Mouse (Mus musculus) lung, embryonic 15.5 days (tissue): ENCODE measurements around the gene Kdelr3. TPM values are rescaled to one million over a fixed set of nuclear protein-coding genes. Genes with fewer than 3 reads are reported as not detected.

Experiments used
- ATAC-seq: fragments of 200-750 bp; cut with Nextera tagmentation; 2 replicates; pipeline ENCODE4 v1.8.0; 2017; ENCODE audit warnings: moderate number of reproducible peaks, borderline replicate concordance; ENCODE audit not compliant: low FRiP score, low TSS enrichment; ENCODE audit errors: extremely low read depth
- H3K27ac ChIP-seq: fragments of 300-500 bp; sonication (generic); 2 replicates; pipeline ENCODE4 v1.5.1; 2015; ENCODE audit warnings: moderate library complexity, mild to moderate bottlenecking, inconsistent platforms
- H3K27me3 ChIP-seq: fragments of 300-500 bp; sonication (generic); 2 replicates; pipeline ENCODE4 v1.6.1; 2015; ENCODE audit warnings: inconsistent platforms
- H3K36me3 ChIP-seq: fragments of 300-500 bp; sonication (generic); 2 replicates; pipeline ENCODE4 v1.6.1; 2015; ENCODE audit warnings: inconsistent platforms
- H3K4me1 ChIP-seq: fragments of 300-500 bp; sonication (generic); 2 replicates; pipeline ENCODE4 v1.6.1; 2015; ENCODE audit warnings: inconsistent platforms
- H3K4me2 ChIP-seq: fragments of 300-500 bp; sonication (generic); 2 replicates; pipeline ENCODE4 v1.6.1; 2015; ENCODE audit warnings: inconsistent platforms, mild to moderate bottlenecking, moderate library complexity
- H3K4me3 ChIP-seq: fragments of 300-500 bp; sonication (generic); 2 replicates; pipeline ENCODE4 v1.5.1; 2015; ENCODE audit warnings: mild to moderate bottlenecking, inconsistent platforms
- H3K9ac ChIP-seq: fragments of 300-500 bp; sonication (generic); 2 replicates; pipeline ENCODE4 v1.6.1; 2015; ENCODE audit warnings: inconsistent platforms
- H3K9me3 ChIP-seq: fragments of 300-500 bp; sonication (generic); 2 replicates; pipeline ENCODE4 v1.6.1; 2016; ENCODE audit warnings: inconsistent platforms
- WGBS: fragments of 180-500 bp; shearing (Covaris S2); methylation state at CpG from one replicate; pipeline ENCODE4 v1.1.7; 2015; 5-methylcytosine and 5-hydroxymethylcytosine counted together
- polyA plus RNA-seq: library from polyadenylated mRNA; unstranded; fragments of >200 nt; fragmentation: Nextera tagmentation; extraction: Ambion mirVana; gene quantifications from 2 replicates; pipeline ENCODE4 v1.2.1, GENCODE M21; 2015

The Kdelr3 gene
- polyA plus RNA-seq, 1 experiment from 2014 or later = 89.6 TPM

DNA sequence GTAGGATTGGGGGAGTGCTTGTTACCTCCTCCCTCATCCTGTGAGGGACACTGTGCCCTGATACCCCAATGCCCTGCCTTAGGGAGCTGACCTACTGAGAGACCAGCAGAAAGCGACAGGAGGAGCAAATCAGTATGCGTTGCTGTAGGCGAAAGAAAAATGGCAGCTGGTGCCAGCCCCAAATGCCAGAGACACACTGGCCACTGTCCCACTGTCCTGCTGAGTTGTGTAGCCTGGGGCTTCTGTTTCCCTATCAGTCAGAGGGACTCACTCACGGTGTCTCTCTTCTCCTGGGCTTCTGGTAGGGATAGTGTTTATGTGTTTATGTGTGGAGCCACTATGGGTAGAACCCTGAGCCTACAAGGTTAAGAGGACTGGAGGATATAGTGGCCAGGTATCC is 1.5 kb downstream of the Kdelr3 start:
- Histone ChIP-seq H3K9me3 (no peaks in the 10 kb centered on the region), H3K4me1 (peaks cover 34% of the 10 kb centered on the region), H3K4me2 (peak overlapping the region; percentile 87), H3K4me3 (peak overlapping the region; percentile 61), H3K27ac (no peak overlapping the region), H3K9ac (no peak overlapping the region), H3K36me3 (peaks cover under 1% of the 10 kb centered on the region; the same call in 1 of the 2 replicates), H3K27me3 (peaks cover 33% of the 10 kb centered on the region)
- ATAC-seq = no peak
- 62% methylated on average over 4 of the region's 4 CpGs for WGBS

DNA sequence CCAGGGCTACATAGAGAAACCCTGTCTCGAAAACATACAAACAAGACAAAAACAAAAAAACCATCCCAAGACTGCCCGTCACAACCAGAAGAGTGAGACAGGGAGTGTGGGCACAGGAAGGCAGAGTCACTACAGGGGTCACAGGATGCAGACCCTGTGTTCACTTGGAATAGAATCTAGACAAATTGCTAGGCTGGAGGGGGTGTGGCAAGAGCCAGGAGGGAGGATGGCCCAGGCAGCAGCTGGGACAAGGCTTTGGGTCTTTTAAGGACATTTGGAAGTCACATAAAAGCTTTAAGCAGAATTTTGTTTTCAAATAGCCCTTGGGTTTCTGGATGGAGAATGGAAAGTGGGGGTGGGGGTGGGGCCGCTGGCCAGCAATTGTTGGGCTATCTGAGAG is 2.4 kb downstream of the Kdelr3 start:
- Histone ChIP-seq H3K9ac (no peak overlapping the region), H3K36me3 (peaks cover 9% of the 10 kb centered on the region; the same call in 1 of the 2 replicates), H3K4me3 (no peak overlapping the region), H3K27me3 (peaks cover 25% of the 10 kb centered on the region), H3K27ac (no peak overlapping the region), H3K4me1 (peaks cover 34% of the 10 kb centered on the region), H3K9me3 (no peaks in the 10 kb centered on the region), H3K4me2 (0 out of 2 replicates have a peak overlapping the region, but pooled peaks have one; percentile 16)
- 77% methylated on average over 3 of the region's 3 CpGs for WGBS
- ATAC-seq = no peak

DNA sequence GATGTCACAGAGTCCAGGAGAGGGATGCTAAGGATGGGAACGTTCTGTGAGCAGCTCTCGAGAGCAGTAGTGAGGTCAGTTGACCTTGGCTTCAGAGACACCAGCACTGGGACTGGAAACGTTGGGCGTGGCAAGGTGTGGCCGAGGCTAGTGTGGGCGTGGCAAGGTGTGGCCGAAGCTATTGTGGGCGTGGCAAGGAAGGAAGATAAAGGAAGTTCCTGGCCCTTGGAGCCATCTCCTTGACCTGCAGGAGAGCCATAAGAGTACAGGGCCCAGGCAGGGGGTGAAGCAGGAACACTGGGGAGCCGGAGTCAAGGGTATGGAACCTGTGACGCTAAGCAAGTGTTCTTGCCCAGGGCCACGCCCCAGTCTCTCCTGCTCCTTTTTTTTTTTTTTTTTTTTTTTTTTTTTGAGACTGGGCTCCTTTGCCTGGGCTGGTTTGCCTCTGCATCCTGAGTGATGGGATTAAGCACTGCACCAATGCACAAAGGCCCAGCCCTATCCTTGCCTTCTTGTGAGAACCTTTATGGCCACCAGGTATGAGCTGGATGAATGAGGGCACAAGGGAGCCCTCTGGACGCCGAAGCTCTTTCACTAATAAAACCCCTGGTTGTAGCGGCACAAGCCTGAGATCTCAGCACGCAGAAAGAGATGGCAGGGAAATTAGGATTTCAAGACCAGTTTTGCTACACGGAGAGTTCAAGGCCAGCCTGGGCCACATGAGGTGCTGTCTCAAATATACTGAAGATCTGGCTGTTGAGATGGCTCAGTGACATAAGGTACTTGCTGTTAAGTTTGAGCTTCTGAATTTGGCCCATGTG is 3.4 kb downstream of the Kdelr3 start:
- no peaks in the 10 kb centered on the region for H3K9me3 ChIP-seq
- H3K27me3 ChIP-seq = peaks cover 15% of the 10 kb centered on the region
- no peak overlapping the region for H3K4me2 ChIP-seq
- peaks cover 12% of the 10 kb centered on the region for H3K36me3 ChIP-seq
- H3K9ac ChIP-seq = no peak overlapping the region
- 56% methylated on average over 15 of the region's 16 CpGs for WGBS
- H3K4me1 ChIP-seq = peaks cover 34% of the 10 kb centered on the region
- H3K27ac ChIP-seq = no peak overlapping the region
- H3K4me3 ChIP-seq = no peak overlapping the region
- ATAC-seq = no peak

DNA sequence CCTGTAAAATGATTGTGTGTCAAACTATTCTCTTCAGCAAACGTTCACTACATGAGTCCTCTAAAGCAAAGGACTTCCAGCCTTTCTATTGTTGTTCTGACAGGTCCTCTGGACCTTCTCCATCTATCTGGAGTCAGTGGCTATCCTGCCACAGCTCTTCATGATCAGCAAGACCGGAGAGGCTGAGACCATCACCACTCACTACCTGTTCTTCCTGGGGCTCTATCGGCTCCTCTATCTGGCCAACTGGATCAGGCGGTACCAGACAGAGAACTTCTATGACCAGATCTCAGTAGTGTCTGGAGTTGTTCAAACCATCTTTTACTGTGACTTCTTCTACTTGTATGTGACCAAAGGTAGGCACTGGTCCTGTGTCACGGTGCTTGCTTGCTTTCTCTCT is 9.4 kb downstream of the Kdelr3 start:
- no peak overlapping the region for H3K4me2 ChIP-seq
- ATAC-seq = no peak
- 76% methylated on average over 5 of the region's 5 CpGs for WGBS
- H3K4me1 ChIP-seq = no peaks in the 10 kb centered on the region
- peaks cover 57% of the 10 kb centered on the region for H3K36me3 ChIP-seq
- no peak overlapping the region for H3K9ac ChIP-seq
- no peak overlapping the region for H3K27ac ChIP-seq
- H3K9me3 ChIP-seq = no peaks in the 10 kb centered on the region
- H3K4me3 ChIP-seq = no peak overlapping the region
- H3K27me3 ChIP-seq = no peaks in the 10 kb centered on the region

GRCm38 (mm10) chr15:79525979-79526768 is 10.0 kb downstream of the Kdelr3 start:
- Histone ChIP-seq H3K27me3 (no peaks in the 10 kb centered on the region), H3K4me1 (no peaks in the 10 kb centered on the region), H3K9me3 (no peaks in the 10 kb centered on the region), H3K4me2 (no peak overlapping the region), H3K27ac (no peak overlapping the region), H3K9ac (no peak overlapping the region), H3K36me3 (peaks cover 64% of the 10 kb centered on the region), H3K4me3 (no peak overlapping the region)
- WGBS = 56% methylated on average over 9 of the region's 9 CpGs
- no peak for ATAC-seq

- Histone ChIP-seq H3K4me3 (no peak overlapping the region), H3K27me3 (no peaks in the 10 kb centered on the region), H3K4me1 (no peaks in the 10 kb centered on the region), H3K9ac (no peak overlapping the region), H3K36me3 (peaks cover 74% of the 10 kb centered on the region), H3K27ac (no peak overlapping the region), H3K4me2 (no peak overlapping the region), H3K9me3 (no peaks in the 10 kb centered on the region)
- no peak for ATAC-seq
- WGBS = 64% methylated on average over 4 of the region's 4 CpGs
Observed at GRCm38 (mm10) chr15:79527192-79527591, 11.0 kb downstream of the Kdelr3 start.

DNA sequence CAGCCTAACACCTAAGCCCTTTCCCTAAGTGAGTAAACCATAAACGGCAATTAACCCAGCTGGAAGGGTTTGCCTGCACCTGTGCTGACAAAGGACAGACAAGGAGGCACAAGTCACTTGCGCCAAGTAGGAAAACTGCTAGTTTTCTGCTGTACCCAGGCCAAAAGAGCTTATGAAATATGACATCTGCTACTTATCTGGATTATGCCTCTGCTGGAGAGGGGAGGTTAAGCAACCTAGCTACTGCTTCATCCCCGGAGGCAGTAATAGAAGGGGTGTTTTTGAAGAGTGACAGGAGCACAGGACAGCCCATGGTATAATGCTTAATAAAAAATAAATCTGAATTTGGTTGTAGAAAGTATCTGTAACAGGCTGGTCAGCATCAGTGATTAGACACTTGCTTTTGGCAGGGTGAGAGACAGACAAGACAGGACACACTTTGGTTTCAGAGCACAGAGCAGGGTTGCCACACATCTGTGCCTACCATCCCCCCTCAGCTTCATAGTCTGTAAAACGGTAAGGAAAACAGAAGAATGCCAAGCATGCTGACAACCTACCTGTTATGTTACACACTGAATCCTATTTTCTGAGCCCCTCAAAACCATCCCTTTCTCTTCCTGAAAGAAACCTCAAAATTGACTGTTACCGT is 11.9 kb downstream of the Kdelr3 start:
- no peak for ATAC-seq
- no peak overlapping the region for H3K4me3 ChIP-seq
- WGBS = 53% methylated on average over 5 of the region's 5 CpGs

DNA sequence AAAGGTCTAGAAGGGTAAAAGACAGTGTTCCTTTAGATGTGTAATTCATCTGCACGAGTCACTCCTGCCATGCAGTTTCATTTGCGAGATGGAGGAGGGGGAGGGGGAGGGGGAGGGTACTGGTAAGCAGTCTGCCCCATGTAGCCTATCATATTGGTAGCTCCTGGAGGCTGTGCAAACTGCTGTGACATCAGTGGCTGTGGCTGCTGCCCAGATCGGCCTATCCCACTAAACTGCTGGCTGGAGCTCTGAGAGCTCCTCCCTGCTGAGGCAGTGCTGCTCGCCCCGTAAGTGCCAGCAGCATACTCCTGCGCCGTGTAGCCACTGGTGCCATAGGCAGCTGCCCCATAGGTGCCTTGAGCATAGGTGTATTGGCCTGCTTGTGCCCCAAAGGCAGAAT is 13.7 kb downstream of the Kdelr3 start:
- H3K4me2 ChIP-seq = no peak overlapping the region
- H3K9ac ChIP-seq = no peak overlapping the region
- no peaks in the 10 kb centered on the region for H3K4me1 ChIP-seq
- no peak overlapping the region for H3K4me3 ChIP-seq
- H3K36me3 ChIP-seq = peaks cover 88% of the 10 kb centered on the region
- 72% methylated on average over 7 of the region's 7 CpGs for WGBS
- H3K27ac ChIP-seq = no peak overlapping the region
- no peaks in the 10 kb centered on the region for H3K9me3 ChIP-seq
- ATAC-seq = no peak
- H3K27me3 ChIP-seq = no peaks in the 10 kb centered on the region

More for the DNA sequence above, 11.9 kb downstream of the Kdelr3 start:
- Histone ChIP-seq H3K27ac (no peak overlapping the region), H3K9ac (no peak overlapping the region), H3K27me3 (no peaks in the 10 kb centered on the region), H3K9me3 (no peaks in the 10 kb centered on the region), H3K4me2 (no peak overlapping the region), H3K4me1 (no peaks in the 10 kb centered on the region), H3K36me3 (peaks cover 78% of the 10 kb centered on the region)

GRCm38 (mm10) chr15:79533796-79534195 is 17.6 kb downstream of the Kdelr3 start:
- WGBS = 76% methylated on average over 3 of the region's 3 CpGs
- no peak overlapping the region for H3K9ac ChIP-seq
- no peak overlapping the region for H3K27ac ChIP-seq
- H3K4me3 ChIP-seq = no peak overlapping the region
- no peaks in the 10 kb centered on the region for H3K27me3 ChIP-seq
- no peak for ATAC-seq
- H3K4me1 ChIP-seq = no peaks in the 10 kb centered on the region
- H3K4me2 ChIP-seq = no peak overlapping the region
- peaks cover 97% of the 10 kb centered on the region for H3K36me3 ChIP-seq
- no peaks in the 10 kb centered on the region for H3K9me3 ChIP-seq

- Histone ChIP-seq H3K9me3 (no peaks in the 10 kb centered on the region), H3K4me3 (peak overlapping the region; percentile 90; the same call in 1 of the 2 replicates), H3K36me3 (peaks cover 53% of the 10 kb centered on the region), H3K27me3 (no peaks in the 10 kb centered on the region), H3K27ac (no peak overlapping the region), H3K4me2 (peak overlapping the region; percentile 78), H3K4me1 (peaks cover 25% of the 10 kb centered on the region), H3K9ac (no peak overlapping the region)
- 76% methylated on average over 3 of the region's 3 CpGs for WGBS
- ATAC-seq = no peak
Observed at GRCm38 (mm10) chr15:79543968-79544367, 27.8 kb downstream of the Kdelr3 start.

- ATAC-seq = no peak
- WGBS = 0% methylated on average over 3 of the region's 3 CpGs
Observed at GRCm38 (mm10) chr15:79545496-79545895, 29.3 kb downstream of the Kdelr3 start.

More at GRCm38 (mm10) chr15:79545496-79545895, 29.3 kb downstream of the Kdelr3 start:
- H3K4me2 ChIP-seq = peak overlapping the region; percentile 78
- H3K27me3 ChIP-seq = peaks cover 3% of the 10 kb centered on the region; the same call in 1 of the 2 replicates
- peaks cover 21% of the 10 kb centered on the region for H3K4me1 ChIP-seq
- H3K9me3 ChIP-seq = no peaks in the 10 kb centered on the region
- peak overlapping the region; percentile 97 for H3K27ac ChIP-seq
- H3K9ac ChIP-seq = peak overlapping the region; percentile 98
- H3K4me3 ChIP-seq = peak overlapping the region; percentile 90
- peaks cover 38% of the 10 kb centered on the region for H3K36me3 ChIP-seq
